In the genomic region with DNA sequence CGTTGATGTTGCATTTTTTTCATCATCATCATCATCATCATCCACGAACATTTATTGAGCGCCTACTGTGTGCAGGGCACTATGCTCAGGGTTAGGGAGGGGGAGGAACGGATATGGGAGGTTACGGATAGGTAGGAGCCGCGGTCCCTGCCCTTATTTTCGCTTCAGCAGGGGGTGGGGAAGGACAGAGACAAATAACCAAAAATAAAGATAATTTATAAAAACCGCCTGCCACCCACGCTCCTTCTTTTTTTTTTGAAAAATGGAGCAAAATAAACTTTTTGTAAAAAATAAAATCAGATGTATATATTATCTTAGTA, we compare ENCODE assay signal across 8 mouse cellular contexts.
A peak's percentile ranks its signal among the peaks of the same experiment; 100 is the strongest.
DNase-seq lines count a peak whose midpoint lies in the region; ATAC-seq and TF ChIP-seq lines count a peak whose summit lies in the region.

No protein-coding gene starts in this region.

- H3K4me2 ChIP-seq in lung, embryonic 14.5 days, result peak overlapping the region; percentile 84
- H3K4me2 ChIP-seq in intestine, embryonic 14.5 days (ENCODE audit: low read length), result peak overlapping the region; percentile 84
- peak overlapping the region; percentile 85 for H3K4me2 ChIP-seq in neural tube, embryonic 13.5 days

- H3K27ac ChIP-seq in lung, embryonic 14.5 days (ENCODE audit: low read depth), result no peak overlapping the region
- H3K27ac ChIP-seq in intestine, embryonic 14.5 days (ENCODE audit: low read depth), result no peak overlapping the region
- no peak overlapping the region for H3K27ac ChIP-seq in neural tube, embryonic 13.5 days (replicated peaks)

- DNase-seq in adrenal gland, postnatal 14 days, result peak; percentile 24
- DNase-seq in adrenal gland, postnatal 25 days, result no peak
- no peak for DNase-seq in lung, embryonic 14.5 days
- no peak for DNase-seq in lung, postnatal 4 days
- no peak for DNase-seq in intestine, embryonic 14.5 days (ENCODE audit: low spot score)
- DNase-seq in left cerebral cortex, adult 8-10 months (ENCODE audit: low spot score in 2 of 2), result no peak

- no peak for ATAC-seq in lung, embryonic 14.5 days (ENCODE audit: insufficient read depth)
- ATAC-seq in intestine, embryonic 14.5 days (replicated peaks; ENCODE audit: low FRiP score, low TSS enrichment, low read depth), result no peak
- ATAC-seq in neural tube, embryonic 13.5 days (ENCODE audit: low read depth), result peak; percentile 47
- ATAC-seq in monocyte, adult 5-6 weeks (replicated peaks; ENCODE audit: insufficient number of reproducible peaks, low FRiP score, low TSS enrichment, poor library complexity, severe bottlenecking), result no peak

- peaks cover 19% of the 10 kb centered on the region for H3K27me3 ChIP-seq in lung, embryonic 14.5 days (ENCODE audit: insufficient read depth, low read length)
- peaks cover 11% of the 10 kb centered on the region; the same call in 1 of the 2 replicates for H3K27me3 ChIP-seq in intestine, embryonic 14.5 days (replicated peaks; ENCODE audit: control insufficient read depth, insufficient read depth, low read length)
- H3K27me3 ChIP-seq in neural tube, embryonic 13.5 days, result peaks cover 22% of the 10 kb centered on the region

- WGBS in lung, embryonic 14.5 days, result 1% methylated on average over 10 of the region's 10 CpGs
- WGBS in intestine, embryonic 14.5 days, result under 1% methylated on average over 10 of the region's 10 CpGs
- 0% methylated on average over 10 of the region's 10 CpGs for WGBS in neural tube, embryonic 13.5 days

- H3K9me3 ChIP-seq in lung, embryonic 14.5 days (ENCODE audit: low read depth, low read length), result no peaks in the 10 kb centered on the region
- no peaks in the 10 kb centered on the region for H3K9me3 ChIP-seq in intestine, embryonic 14.5 days (ENCODE audit: control insufficient read depth, low read length)
- H3K9me3 ChIP-seq in neural tube, embryonic 13.5 days, result no peaks in the 10 kb centered on the region

- peaks cover 3% of the 10 kb centered on the region; the same call in 1 of the 2 replicates for H3K4me1 ChIP-seq in lung, embryonic 14.5 days (ENCODE audit: insufficient read depth)
- H3K4me1 ChIP-seq in intestine, embryonic 14.5 days (replicated peaks; ENCODE audit: control insufficient read depth, insufficient read depth, low read length), result peaks cover 13% of the 10 kb centered on the region
- H3K4me1 ChIP-seq in neural tube, embryonic 13.5 days (replicated peaks), result peaks cover 24% of the 10 kb centered on the region

- H3K9ac ChIP-seq in lung, embryonic 14.5 days, result peak overlapping the region; percentile 80
- peak overlapping the region; percentile 74 for H3K9ac ChIP-seq in intestine, embryonic 14.5 days (ENCODE audit: low read length)
- peak overlapping the region; percentile 86 for H3K9ac ChIP-seq in neural tube, embryonic 13.5 days

- 0 out of 2 replicates have a peak, but pooled peaks cover 3% of the 10 kb centered on the region for H3K36me3 ChIP-seq in lung, embryonic 14.5 days (ENCODE audit: insufficient read depth)
- H3K36me3 ChIP-seq in intestine, embryonic 14.5 days (ENCODE audit: control insufficient read depth, insufficient read depth, low read length), result no peaks in the 10 kb centered on the region
- H3K36me3 ChIP-seq in neural tube, embryonic 13.5 days, result no peaks in the 10 kb centered on the region

- TF ChIP-seq CTCF in lung, embryonic 14.5 days (IDR thresholded peaks at IDR 0.05; ENCODE audit: low read depth), result no peak

- peak overlapping the region; percentile 49 for H3K4me3 ChIP-seq in lung, embryonic 14.5 days (ENCODE audit: low read depth, low read length)
- H3K4me3 ChIP-seq in intestine, embryonic 14.5 days (ENCODE audit: low read depth, low read length), result peak overlapping the region; percentile 64
- peak overlapping the region; percentile 66 for H3K4me3 ChIP-seq in neural tube, embryonic 13.5 days
